Mouse (Mus musculus) hindbrain, postnatal 0 days (tissue): ENCODE measurements around the gene Dnajb4. TPM values are rescaled to one million over a fixed set of nuclear protein-coding genes. Genes with fewer than 3 reads are reported as not detected.

ENCODE experiments used
- ATAC-seq: fragments of 200-750 bp; cut with Nextera tagmentation; 2 replicates; pipeline ENCODE4 v1.8.0; 2017; ENCODE audit warnings: mild to moderate bottlenecking, moderate TSS enrichment, moderate library complexity
- DNase-seq: peaks from one replicate; pipeline ENCODE4 v3.0.0-alpha.2; 2015; ENCODE audit warnings: low spot score
- H3K27ac ChIP-seq: fragments of 300-500 bp; sonication (generic); 2 replicates; pipeline ENCODE4 v1.5.1; 2014; ENCODE audit warnings: mild to moderate bottlenecking
- H3K27me3 ChIP-seq: fragments of 300-500 bp; sonication (generic); 2 replicates; pipeline ENCODE4 v1.6.1; 2014; ENCODE audit warnings: low read length, mixed read lengths; ENCODE audit not compliant: insufficient read depth
- H3K36me3 ChIP-seq: fragments of 300-500 bp; sonication (generic); 2 replicates; pipeline ENCODE4 v1.6.1; 2014; ENCODE audit warnings: low read length, mixed read lengths; ENCODE audit not compliant: insufficient read depth
- H3K4me1 ChIP-seq: fragments of 300-500 bp; sonication (generic); 2 replicates; pipeline ENCODE4 v1.6.1; 2014; ENCODE audit warnings: antibody characterized with exemption, low read length, mixed read lengths; ENCODE audit not compliant: insufficient read depth
- H3K4me2 ChIP-seq: fragments of 300-500 bp; sonication (generic); 2 replicates; pipeline ENCODE4 v1.6.1; 2014; ENCODE audit warnings: low read depth, mild to moderate bottlenecking, low read length, moderate library complexity, mixed read lengths
- H3K4me3 ChIP-seq: fragments of 300-500 bp; sonication (generic); 2 replicates; pipeline ENCODE4 v1.5.1; 2014; ENCODE audit warnings: low read length
- H3K9ac ChIP-seq: fragments of 300-500 bp; sonication (generic); replicated peaks from 2 replicates; pipeline ENCODE4 v1.6.1; 2014; ENCODE audit warnings: mild to moderate bottlenecking, low read length, moderate library complexity, mixed read lengths
- H3K9me3 ChIP-seq: fragments of 300-500 bp; sonication (generic); 2 replicates; pipeline ENCODE4 v1.6.1; 2016; ENCODE audit warnings: low read length, mixed read lengths
- CTCF ChIP-seq: IDR thresholded peaks from 2 replicates; pipeline ENCODE4 v1.5.1; 2016; ENCODE audit warnings: antibody characterized with exemption, control low read depth, low read depth
- WGBS: fragments of 180-500 bp; shearing (Covaris S2); extraction: QIAGEN DNeasy Blood & Tissue Kit; methylation state at CpG from one replicate; pipeline ENCODE4 v1.1.7; 2014; 5-methylcytosine and 5-hydroxymethylcytosine counted together
- polyA plus RNA-seq: library from polyadenylated mRNA; unstranded; fragments of >200 nt; fragmentation: Nextera tagmentation; extraction: Ambion mirVana; gene quantifications from 2 replicates; pipeline ENCODE4 v1.2.1, GENCODE M21; 2015
- total RNA-seq: library from RNA; depleted of rRNA; stranded (reverse); fragments of >200 nt; gene quantifications from 2 replicates; pipeline ENCODE4 v1.2.3, GENCODE M21; 2014

The Dnajb4 gene
- total and polyA plus RNA-seq, 2 experiments from 2014 or later, result 40.8 to 47.8 TPM

DNA sequence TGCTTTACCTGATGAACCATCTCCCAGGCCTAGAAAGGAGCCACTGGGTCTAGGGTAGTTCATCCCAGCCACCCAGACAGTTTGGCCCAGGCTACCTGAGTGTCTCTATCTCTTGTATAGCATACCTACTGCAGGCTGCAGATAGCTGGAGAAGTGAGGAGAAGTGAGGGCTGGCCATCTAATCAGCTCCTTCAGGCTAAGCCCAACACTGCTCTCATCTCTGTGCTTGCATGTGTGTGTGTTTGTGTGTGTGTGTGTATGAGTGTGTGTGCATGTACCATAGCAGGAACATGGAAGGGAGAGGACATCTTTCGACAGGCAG lies 57.7 kb downstream of the Dnajb4 start:
- no peak for TF ChIP-seq CTCF
- H3K36me3 ChIP-seq, result no peaks in the 10 kb centered on the region
- no peak overlapping the region for H3K27ac ChIP-seq
- no peak overlapping the region; the same call in 1 of the 2 replicates for H3K4me2 ChIP-seq
- ATAC-seq, result no peak
- H3K4me3 ChIP-seq, result no peak overlapping the region
- no peaks in the 10 kb centered on the region for H3K27me3 ChIP-seq
- 93% methylated on average over 1 of the region's 1 CpGs for WGBS
- no peaks in the 10 kb centered on the region for H3K9me3 ChIP-seq
- DNase-seq, result no peak
- H3K4me1 ChIP-seq, result peaks cover 3% of the 10 kb centered on the region; the same call in 1 of the 2 replicates
- no peak overlapping the region for H3K9ac ChIP-seq

DNA sequence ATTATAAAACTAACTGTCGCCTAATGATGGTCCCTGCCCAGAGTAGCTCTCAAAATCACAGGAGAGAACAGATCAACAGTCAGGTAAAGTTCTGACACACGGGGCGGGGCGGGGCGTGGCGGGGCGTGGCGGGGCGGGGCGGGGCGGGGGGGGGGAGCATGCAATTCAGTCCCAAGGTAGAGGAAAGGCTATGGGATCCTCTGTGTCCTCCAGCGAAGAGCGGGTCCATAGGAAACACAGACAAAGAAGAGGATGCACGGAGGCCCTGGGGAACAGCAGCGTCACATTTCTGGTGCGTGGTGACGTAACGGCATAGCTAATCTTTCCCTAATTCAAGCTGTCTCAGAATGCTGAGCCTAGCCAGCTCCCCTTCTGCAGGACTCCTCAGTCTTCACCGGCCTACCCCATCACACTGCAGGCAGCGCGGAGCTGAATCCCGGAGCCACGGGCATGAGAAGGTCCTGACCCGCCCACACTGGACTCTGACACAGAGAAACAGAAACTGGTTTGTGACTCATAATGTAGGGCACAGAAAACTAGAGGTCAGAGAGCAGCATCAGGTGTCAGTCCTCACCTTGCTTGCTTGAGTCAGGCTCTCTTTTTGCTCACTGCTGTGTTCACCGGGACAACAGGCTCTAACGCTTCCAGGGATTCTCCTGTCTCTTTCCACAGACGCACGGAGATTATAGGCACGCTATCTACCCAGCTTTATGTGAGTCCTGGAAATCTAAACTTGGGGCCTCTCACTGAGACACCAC lies 58.2 kb downstream of the Dnajb4 start:
- no peak for TF ChIP-seq CTCF
- Histone ChIP-seq H3K9me3 (no peaks in the 10 kb centered on the region), H3K4me3 (peak overlapping the region; percentile 4; the same call in 1 of the 2 replicates), H3K4me1 (peaks cover 3% of the 10 kb centered on the region; the same call in 1 of the 2 replicates), H3K36me3 (no peaks in the 10 kb centered on the region), H3K4me2 (peak overlapping the region; percentile 38), H3K27ac (no peak overlapping the region), H3K9ac (no peak overlapping the region), H3K27me3 (no peaks in the 10 kb centered on the region)
- DNase-seq (no peak), ATAC-seq (peak; percentile 24)
- WGBS, result 57% methylated on average over 29 of the region's 29 CpGs

DNA sequence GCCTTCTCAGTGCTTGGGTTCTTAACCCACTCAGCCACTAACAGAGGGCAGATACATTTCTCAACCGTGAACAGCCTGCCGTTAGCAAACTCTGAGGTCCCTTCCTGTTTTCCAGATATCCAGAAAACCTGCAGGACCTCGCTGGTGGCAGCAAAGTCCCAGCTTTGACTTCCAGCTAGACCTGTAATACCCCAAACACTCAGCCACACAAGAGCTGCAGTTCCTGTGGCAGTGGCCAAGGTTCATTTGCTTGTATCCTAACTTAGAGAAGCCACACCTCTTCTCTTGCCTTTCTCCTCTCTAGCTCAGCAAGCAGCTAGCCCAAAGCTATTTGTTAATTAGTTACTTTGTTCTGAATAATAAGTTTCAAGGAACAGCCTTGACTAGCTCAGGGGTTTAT lies 60.2 kb downstream of the Dnajb4 start:
- Histone ChIP-seq H3K36me3 (no peaks in the 10 kb centered on the region), H3K27ac (no peak overlapping the region), H3K27me3 (no peaks in the 10 kb centered on the region), H3K9me3 (no peaks in the 10 kb centered on the region), H3K4me2 (no peak overlapping the region), H3K4me3 (no peak overlapping the region), H3K4me1 (no peaks in the 10 kb centered on the region), H3K9ac (no peak overlapping the region)
- no peak for DNase-seq
- WGBS, result 80% methylated on average over 3 of the region's 3 CpGs
- ATAC-seq, result no peak
- TF ChIP-seq CTCF, result no peak

DNA sequence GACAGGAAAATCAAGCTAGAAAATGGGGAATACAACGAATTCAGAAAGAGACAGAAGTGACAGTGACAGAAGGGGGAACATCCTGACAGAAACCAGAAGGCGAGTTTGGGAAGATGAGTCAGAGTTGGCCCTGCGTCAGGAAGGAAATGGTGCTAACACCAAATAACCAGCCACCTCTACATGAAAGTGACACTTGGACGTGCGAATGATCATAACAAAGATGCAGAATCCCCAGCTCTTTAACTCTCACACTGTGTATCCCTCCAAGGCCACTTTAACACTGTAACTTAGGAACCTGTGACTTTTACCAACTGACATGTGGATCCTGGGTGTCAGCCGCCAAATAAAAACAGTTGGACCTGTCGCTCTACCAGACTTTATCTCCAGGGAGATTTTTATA lies 60.7 kb downstream of the Dnajb4 start:
- no peak overlapping the region for H3K27ac ChIP-seq
- no peaks in the 10 kb centered on the region for H3K9me3 ChIP-seq
- no peaks in the 10 kb centered on the region for H3K4me1 ChIP-seq
- no peaks in the 10 kb centered on the region for H3K36me3 ChIP-seq
- WGBS, result 80% methylated on average over 7 of the region's 7 CpGs
- H3K27me3 ChIP-seq, result no peaks in the 10 kb centered on the region
- H3K4me3 ChIP-seq, result no peak overlapping the region
- no peak overlapping the region for H3K9ac ChIP-seq
- TF ChIP-seq CTCF, result no peak
- no peak overlapping the region for H3K4me2 ChIP-seq
- DNase-seq, result no peak
- ATAC-seq, result no peak

DNA sequence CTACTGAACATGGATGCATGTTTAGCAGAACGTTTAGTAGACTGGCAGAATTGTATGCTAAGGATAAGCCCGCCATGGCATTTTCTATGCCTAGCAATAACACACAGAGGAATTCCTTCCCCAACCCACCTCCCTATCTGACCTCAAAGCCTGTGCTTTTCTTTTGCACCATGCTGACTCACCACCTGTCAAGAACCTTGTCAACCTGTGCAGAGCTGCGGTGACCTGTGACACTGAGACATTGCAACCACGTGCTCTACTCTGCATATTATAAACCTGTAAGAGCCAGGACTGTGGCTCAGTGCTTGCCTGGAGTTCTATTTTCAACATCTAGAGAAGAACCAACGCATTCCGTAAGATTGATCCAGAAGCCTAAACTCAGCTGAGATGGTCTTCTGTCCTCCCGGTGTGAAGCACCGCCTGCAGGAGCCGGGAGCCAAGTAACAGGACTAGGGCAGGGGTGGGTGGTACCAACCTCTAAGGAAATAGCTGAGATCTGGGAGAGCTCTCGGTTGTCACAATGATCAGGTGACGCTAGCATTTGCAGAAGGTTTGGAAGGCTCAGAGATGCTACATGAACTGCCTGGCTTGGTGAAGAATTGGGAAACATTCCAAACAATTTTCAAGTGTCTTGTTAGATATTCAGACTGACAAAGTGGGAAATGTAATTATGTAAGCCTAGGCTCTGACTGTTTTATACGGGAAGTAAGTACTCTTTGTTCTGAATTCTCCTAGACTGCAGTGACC lies 62.8 kb downstream of the Dnajb4 start:
- Histone ChIP-seq H3K36me3 (no peaks in the 10 kb centered on the region), H3K27me3 (no peaks in the 10 kb centered on the region), H3K9me3 (no peaks in the 10 kb centered on the region), H3K4me1 (no peaks in the 10 kb centered on the region), H3K4me3 (no peak overlapping the region), H3K27ac (no peak overlapping the region), H3K9ac (no peak overlapping the region), H3K4me2 (no peak overlapping the region)
- DNase-seq (no peak), ATAC-seq (no peak)
- WGBS, result 71% methylated on average over 12 of the region's 12 CpGs
- no peak for TF ChIP-seq CTCF

DNA sequence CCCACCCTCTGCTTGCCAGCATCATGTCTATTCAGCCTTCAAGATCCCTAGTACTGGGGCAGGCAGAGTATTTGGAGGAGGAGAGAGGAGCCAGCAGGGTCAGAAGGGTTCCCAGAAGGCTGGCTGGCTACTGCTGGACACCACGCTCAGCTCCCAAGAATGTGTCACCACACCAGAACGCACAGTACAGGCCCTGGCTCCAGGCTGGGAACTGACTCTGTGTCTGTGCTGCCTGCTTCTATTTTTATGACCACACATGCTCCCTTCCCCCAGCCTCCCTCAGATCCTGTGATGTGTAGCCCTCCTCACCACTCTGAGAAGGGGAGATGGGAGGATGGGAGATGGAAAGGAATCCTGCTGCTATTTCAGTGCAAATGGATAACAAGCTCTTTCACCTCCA lies 64.9 kb downstream of the Dnajb4 start:
- H3K9ac ChIP-seq, result no peak overlapping the region
- no peaks in the 10 kb centered on the region for H3K36me3 ChIP-seq
- no peaks in the 10 kb centered on the region for H3K4me1 ChIP-seq
- no peaks in the 10 kb centered on the region for H3K27me3 ChIP-seq
- no peak for TF ChIP-seq CTCF
- ATAC-seq (peak; percentile 92), DNase-seq (peak; percentile 52)
- no peaks in the 10 kb centered on the region for H3K9me3 ChIP-seq
- no peak overlapping the region for H3K27ac ChIP-seq
- no peak overlapping the region for H3K4me2 ChIP-seq
- WGBS, result 44% methylated on average over 2 of the region's 2 CpGs
- no peak overlapping the region for H3K4me3 ChIP-seq
